Mouse (Mus musculus) neural tube, embryonic 11.5 days (tissue): ENCODE measurements around the gene Rnpep. TPM values are rescaled to one million over a fixed set of nuclear protein-coding genes. Genes with fewer than 3 reads are reported as not detected.

ENCODE experiments used
- ATAC-seq: fragments of 200-750 bp; cut with Nextera tagmentation; 2 replicates; pipeline ENCODE4 v1.8.0; 2017; ENCODE audit warnings: moderate number of reproducible peaks, mild to moderate bottlenecking, moderate TSS enrichment, moderate library complexity; ENCODE audit not compliant: insufficient read depth, low FRiP score, low TSS enrichment
- DNase-seq: peaks from one replicate; pipeline ENCODE4 v3.0.0-alpha.2; 2015; ENCODE audit warnings: low spot score
- H3K27ac ChIP-seq: fragments of 300-500 bp; sonication (generic); 2 replicates; pipeline ENCODE4 v1.5.1; 2014; ENCODE audit warnings: low read depth, mild to moderate bottlenecking, low read length
- H3K27me3 ChIP-seq: fragments of 300-500 bp; sonication (generic); 2 replicates; pipeline ENCODE4 v1.6.1; 2014; ENCODE audit warnings: mild to moderate bottlenecking, low read length, mixed read lengths; ENCODE audit not compliant: control insufficient read depth, insufficient read depth
- H3K36me3 ChIP-seq: fragments of 300-500 bp; sonication (generic); 2 replicates; pipeline ENCODE4 v1.6.1; 2014; ENCODE audit warnings: mild to moderate bottlenecking, low read length, moderate library complexity, mixed read lengths; ENCODE audit not compliant: control insufficient read depth, insufficient read depth
- H3K4me1 ChIP-seq: fragments of 300-500 bp; sonication (generic); 2 replicates; pipeline ENCODE4 v1.6.1; 2014; ENCODE audit warnings: low read length, mixed read lengths; ENCODE audit not compliant: control insufficient read depth, insufficient read depth
- H3K4me2 ChIP-seq: fragments of 300-500 bp; sonication (generic); 2 replicates; pipeline ENCODE4 v1.6.1; 2014; ENCODE audit warnings: low read depth, mild to moderate bottlenecking, moderate library complexity
- H3K4me3 ChIP-seq: fragments of 300-500 bp; sonication (generic); 2 replicates; pipeline ENCODE4 v1.5.1; 2014; ENCODE audit warnings: low read depth, low read length
- H3K9ac ChIP-seq: fragments of 300-500 bp; sonication (generic); 2 replicates; pipeline ENCODE4 v1.6.1; 2014; ENCODE audit warnings: mild to moderate bottlenecking, low read length
- H3K9me3 ChIP-seq: fragments of 300-500 bp; sonication (generic); 2 replicates; pipeline ENCODE4 v1.6.1; 2016; ENCODE audit warnings: low read length; ENCODE audit not compliant: control insufficient read depth
- WGBS: fragments of 180-500 bp; shearing (Covaris S2); extraction: QIAGEN DNeasy Blood & Tissue Kit; methylation state at CpG from one replicate; pipeline ENCODE4 v1.1.7; 2014; 5-methylcytosine and 5-hydroxymethylcytosine counted together
- polyA plus RNA-seq: library from polyadenylated mRNA; unstranded; fragments of >200 nt; fragmentation: Nextera tagmentation; extraction: Ambion mirVana; gene quantifications from 2 replicates; pipeline ENCODE4 v1.2.1, GENCODE M21; 2014

Rnpep gene
- polyA plus RNA-seq, 1 experiment from 2014 or later = 112 TPM

- Histone ChIP-seq H3K4me3 (no peak overlapping the region), H3K27ac (no peak overlapping the region), H3K9me3 (no peaks in the 10 kb centered on the region), H3K9ac (no peak overlapping the region), H3K27me3 (no peaks in the 10 kb centered on the region), H3K4me2 (no peak overlapping the region), H3K36me3 (peaks cover 10% of the 10 kb centered on the region), H3K4me1 (no peaks in the 10 kb centered on the region)
- DNase-seq (no peak), ATAC-seq (no peak)
- 94% methylated on average over 10 of the region's 10 CpGs for WGBS
Observed at GRCm38 (mm10) chr1:135267663-135268446, 16.0 kb downstream of the Rnpep start.

- no peaks in the 10 kb centered on the region for H3K27me3 ChIP-seq
- 89% methylated on average over 5 of the region's 5 CpGs for WGBS
- H3K36me3 ChIP-seq = peaks cover 6% of the 10 kb centered on the region
- no peak overlapping the region for H3K9ac ChIP-seq
- no peaks in the 10 kb centered on the region for H3K4me1 ChIP-seq
- no peak overlapping the region for H3K4me2 ChIP-seq
- DNase-seq = no peak
- H3K4me3 ChIP-seq = no peak overlapping the region
- no peaks in the 10 kb centered on the region for H3K9me3 ChIP-seq
- no peak for ATAC-seq
- no peak overlapping the region for H3K27ac ChIP-seq
Observed at GRCm38 (mm10) chr1:135265834-135266233, 18.1 kb downstream of the Rnpep start.

GRCm38 (mm10) chr1:135263316-135263715 lies 20.6 kb downstream of the Rnpep start:
- H3K4me3 ChIP-seq = no peak overlapping the region
- H3K4me1 ChIP-seq = peaks cover 6% of the 10 kb centered on the region
- H3K27me3 ChIP-seq = no peaks in the 10 kb centered on the region
- ATAC-seq (no peak), DNase-seq (no peak)
- H3K9me3 ChIP-seq = no peaks in the 10 kb centered on the region
- H3K9ac ChIP-seq = no peak overlapping the region
- WGBS = 92% methylated on average over 9 of the region's 9 CpGs
- H3K27ac ChIP-seq = no peak overlapping the region
- no peak overlapping the region for H3K4me2 ChIP-seq
- peaks cover 6% of the 10 kb centered on the region for H3K36me3 ChIP-seq

- DNase-seq (no peak), ATAC-seq (no peak)
- Histone ChIP-seq H3K4me2 (no peak overlapping the region), H3K27me3 (no peaks in the 10 kb centered on the region), H3K27ac (no peak overlapping the region), H3K9ac (no peak overlapping the region), H3K4me1 (peaks cover 9% of the 10 kb centered on the region), H3K4me3 (no peak overlapping the region), H3K9me3 (no peaks in the 10 kb centered on the region), H3K36me3 (peaks cover 6% of the 10 kb centered on the region)
- 75% methylated on average over 3 of the region's 3 CpGs for WGBS
Observed at GRCm38 (mm10) chr1:135262329-135262728, 21.6 kb downstream of the Rnpep start.

GRCm38 (mm10) chr1:135260931-135261330 lies 23.0 kb downstream of the Rnpep start:
- Histone ChIP-seq H3K4me2 (no peak overlapping the region), H3K4me3 (no peak overlapping the region), H3K36me3 (peaks cover 6% of the 10 kb centered on the region), H3K9ac (no peak overlapping the region), H3K27ac (no peak overlapping the region), H3K27me3 (no peaks in the 10 kb centered on the region), H3K9me3 (no peaks in the 10 kb centered on the region), H3K4me1 (peaks cover 9% of the 10 kb centered on the region)
- ATAC-seq = no peak
- DNase-seq = no peak
- WGBS = 71% methylated on average over 6 of the region's 6 CpGs

GRCm38 (mm10) chr1:135259128-135259436 lies 24.8 kb downstream of the Rnpep start:
- H3K4me3 ChIP-seq = no peak overlapping the region
- H3K9ac ChIP-seq = peak overlapping the region; percentile 33; the same call in 1 of the 2 replicates
- peaks cover 9% of the 10 kb centered on the region for H3K4me1 ChIP-seq
- no peaks in the 10 kb centered on the region for H3K27me3 ChIP-seq
- no peak overlapping the region for H3K27ac ChIP-seq
- ATAC-seq (peak; percentile 38; the same call in 1 of the 2 replicates), DNase-seq (peak; percentile 83)
- peaks cover 3% of the 10 kb centered on the region for H3K36me3 ChIP-seq
- H3K9me3 ChIP-seq = no peaks in the 10 kb centered on the region
- H3K4me2 ChIP-seq = peak overlapping the region; percentile 39
- under 1% methylated on average over 10 of the region's 10 CpGs for WGBS

GRCm38 (mm10) chr1:135258380-135259127 lies 25.3 kb downstream of the Rnpep start, which contains the start of gene Elf3:
TSS of gene Elf3 (minus strand) at chr1:135258568.
- Histone ChIP-seq H3K27me3 (no peaks in the 10 kb centered on the region), H3K4me3 (no peak within 1 kb of the TSS; the same call in 1 of the 2 replicates), H3K9ac (peak within 1 kb of the TSS; percentile 33), H3K27ac (no peak within 1 kb of the TSS), H3K9me3 (no peaks in the 10 kb centered on the region), H3K4me1 (peaks cover 9% of the 10 kb centered on the region), H3K36me3 (peaks cover 3% of the 10 kb centered on the region), H3K4me2 (peak within 1 kb of the TSS; percentile 39)
- 4% methylated on average over 19 of the region's 19 CpGs for WGBS
- ATAC-seq (peak; percentile 38), DNase-seq (peak; percentile 49)

- H3K9me3 ChIP-seq = no peaks in the 10 kb centered on the region
- no peak overlapping the region for H3K9ac ChIP-seq
- no peak overlapping the region for H3K4me3 ChIP-seq
- peaks cover 9% of the 10 kb centered on the region for H3K4me1 ChIP-seq
- 74% methylated on average over 6 of the region's 6 CpGs for WGBS
- no peak overlapping the region for H3K4me2 ChIP-seq
- ATAC-seq (no peak), DNase-seq (no peak)
- H3K27me3 ChIP-seq = no peaks in the 10 kb centered on the region
- no peaks in the 10 kb centered on the region for H3K36me3 ChIP-seq
- no peak overlapping the region for H3K27ac ChIP-seq
Observed at GRCm38 (mm10) chr1:135256299-135256698, 27.6 kb downstream of the Rnpep start.
